Mouse (Mus musculus) liver, adult 2 months (tissue): ENCODE results near the gene Fbxo7. TPM values are rescaled to one million over a fixed set of nuclear protein-coding genes. Genes with fewer than 3 reads are reported as not detected.

Experiments
- DNase-seq: peaks from one replicate; pipeline ENCODE4 v3.0.0-alpha.2; 2011; ENCODE audit warnings: low read depth, low spot score; ENCODE audit errors: extremely low read depth
- H3K27ac ChIP-seq: fragments of 200-500 bp; replicated peaks from 2 replicates; pipeline ENCODE4 v1.5.1; 2012; ENCODE audit warnings: low read depth, mild to moderate bottlenecking, control low read depth, inconsistent platforms, low read length; ENCODE audit not compliant: insufficient read depth
- H3K27me3 ChIP-seq: fragments of 200-500 bp; 2 replicates; pipeline ENCODE4 v1.6.1; 2012; ENCODE audit warnings: mild to moderate bottlenecking, moderate library complexity, low read length, inconsistent platforms; ENCODE audit not compliant: control insufficient read depth, insufficient read depth
- H3K36me3 ChIP-seq: fragments of 200-500 bp; 2 replicates; pipeline ENCODE4 v1.6.1; 2012; ENCODE audit warnings: low read length, inconsistent platforms; ENCODE audit not compliant: control insufficient read depth, insufficient read depth
- H3K4me1 ChIP-seq: fragments of 200-500 bp; 2 replicates; pipeline ENCODE4 v1.6.1; 2011; ENCODE audit warnings: low read length; ENCODE audit not compliant: control insufficient read depth, insufficient read depth
- H3K4me3 ChIP-seq: fragments of 200-500 bp; 2 replicates; pipeline ENCODE4 v1.5.1; 2011; ENCODE audit warnings: low read depth, mild to moderate bottlenecking, control low read depth, low read length, moderate library complexity; ENCODE audit not compliant: insufficient read depth
- H3K79me2 ChIP-seq: fragments of 200-500 bp; 2 replicates; pipeline ENCODE4 v1.6.1; 2012; ENCODE audit warnings: inconsistent platforms, mild to moderate bottlenecking, low read length, moderate library complexity; ENCODE audit not compliant: control insufficient read depth, insufficient read depth
- H3K9ac ChIP-seq: fragments of 200-500 bp; 2 replicates; pipeline ENCODE4 v1.6.1; 2012; ENCODE audit warnings: low read depth, mild to moderate bottlenecking, control low read depth, inconsistent platforms, low read length
- CTCF ChIP-seq: fragments of 200-500 bp; IDR thresholded peaks from 2 replicates; pipeline ENCODE4 v1.5.1; 2011; ENCODE audit warnings: low read depth, low read length, control low read depth
- POLR2A ChIP-seq: fragments of 200-500 bp; IDR thresholded peaks from 2 replicates; pipeline ENCODE4 v1.6.1; 2011; ENCODE audit warnings: low read length, control low read depth; ENCODE audit not compliant: insufficient read depth; ENCODE audit errors: extremely low read depth
- WGBS: fragments of 180-500 bp; shearing (Covaris S2); methylation state at CpG from one replicate; pipeline ENCODE4 v1.1.7; 2018; 5-methylcytosine and 5-hydroxymethylcytosine counted together
- polyA plus RNA-seq: library from polyadenylated mRNA; depleted of rRNA; stranded (reverse); fragments of >200 nt; gene quantifications from 2 replicates; pipeline ENCODE4 v1.2.3, GENCODE M21; 2012
- total RNA-seq: library from RNA; depleted of rRNA; stranded (reverse); fragments of >200 nt; gene quantifications from 2 replicates; pipeline ENCODE4 v1.2.3, GENCODE M21; 2014

Fbxo7 gene
- total and polyA plus RNA-seq, 2 experiments: 13.0 to 19.9 TPM

- no peak overlapping the region for H3K4me3 ChIP-seq
- H3K27me3 ChIP-seq: no peaks in the 10 kb centered on the region
- no peak overlapping the region for H3K27ac ChIP-seq
- H3K9ac ChIP-seq: no peak overlapping the region
- H3K4me1 ChIP-seq: 0 out of 2 replicates have a peak, but pooled peaks cover 2% of the 10 kb centered on the region
- no peak for TF ChIP-seq CTCF
- TF ChIP-seq POLR2A: no peak
- DNase-seq: no peak
- WGBS: 85% methylated on average over 9 of the region's 9 CpGs
- no peaks in the 10 kb centered on the region for H3K79me2 ChIP-seq
- H3K36me3 ChIP-seq: no peaks in the 10 kb centered on the region
Measured at GRCm38 (mm10) chr10:86074971-86075711, 53.4 kb downstream of the Fbxo7 start.

DNA sequence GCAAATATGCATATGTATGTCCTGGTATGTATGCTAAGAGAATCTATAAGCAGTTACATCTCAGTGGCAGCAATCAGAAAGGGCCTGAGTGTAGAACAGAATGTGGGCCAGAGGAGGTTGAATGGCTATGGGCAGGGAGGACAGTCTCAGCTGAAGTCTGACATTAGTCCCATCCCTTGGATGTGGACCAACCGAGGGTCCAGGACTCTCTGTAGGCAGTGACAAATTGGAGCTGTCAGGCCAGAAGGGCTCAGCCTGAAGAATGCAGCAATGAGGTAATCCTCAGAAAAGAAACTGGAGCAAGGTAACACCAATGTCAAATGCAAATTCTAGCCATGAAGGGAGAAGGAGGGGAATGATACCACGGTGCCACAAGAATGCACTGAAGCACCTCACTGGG lies 55.5 kb downstream of the Fbxo7 start:
- H3K4me1 ChIP-seq: 0 out of 2 replicates have a peak, but pooled peaks cover 2% of the 10 kb centered on the region
- TF ChIP-seq POLR2A: no peak
- TF ChIP-seq CTCF: no peak
- 93% methylated on average over 2 of the region's 2 CpGs for WGBS

DNA sequence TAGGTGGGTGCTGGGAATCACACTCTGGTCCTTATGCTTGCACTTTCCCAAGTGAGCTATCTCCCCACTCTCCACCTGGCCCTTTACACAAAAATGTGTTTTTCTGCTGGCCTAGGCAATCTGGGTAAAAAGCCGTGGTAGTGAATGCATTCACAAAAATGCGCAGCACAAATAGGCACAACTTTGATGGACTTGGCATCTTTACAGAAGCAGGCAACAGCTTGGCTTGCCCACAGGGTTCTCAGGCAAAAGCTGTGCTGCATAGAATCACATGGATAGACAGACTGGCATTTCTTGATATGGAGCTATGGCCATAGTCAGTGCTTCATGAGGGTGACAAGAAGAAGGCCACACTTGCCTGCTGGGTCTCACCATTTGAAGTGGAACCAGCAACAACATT lies 57.0 kb downstream of the Fbxo7 start:
- no peaks in the 10 kb centered on the region for H3K27me3 ChIP-seq
- TF ChIP-seq CTCF: no peak
- TF ChIP-seq POLR2A: no peak
- no peaks in the 10 kb centered on the region for H3K79me2 ChIP-seq
- H3K36me3 ChIP-seq: no peaks in the 10 kb centered on the region
- 97% methylated on average over 2 of the region's 2 CpGs for WGBS
- H3K4me1 ChIP-seq: 0 out of 2 replicates have a peak, but pooled peaks cover 2% of the 10 kb centered on the region
- H3K27ac ChIP-seq: no peak overlapping the region
- no peak overlapping the region for H3K4me3 ChIP-seq
- H3K9ac ChIP-seq: no peak overlapping the region
- DNase-seq: no peak

More for the DNA sequence above, 55.5 kb downstream of the Fbxo7 start:
- Histone ChIP-seq H3K9ac (no peak overlapping the region), H3K36me3 (no peaks in the 10 kb centered on the region), H3K79me2 (no peaks in the 10 kb centered on the region), H3K4me3 (no peak overlapping the region), H3K27me3 (no peaks in the 10 kb centered on the region), H3K27ac (no peak overlapping the region)
- DNase-seq: no peak

DNA sequence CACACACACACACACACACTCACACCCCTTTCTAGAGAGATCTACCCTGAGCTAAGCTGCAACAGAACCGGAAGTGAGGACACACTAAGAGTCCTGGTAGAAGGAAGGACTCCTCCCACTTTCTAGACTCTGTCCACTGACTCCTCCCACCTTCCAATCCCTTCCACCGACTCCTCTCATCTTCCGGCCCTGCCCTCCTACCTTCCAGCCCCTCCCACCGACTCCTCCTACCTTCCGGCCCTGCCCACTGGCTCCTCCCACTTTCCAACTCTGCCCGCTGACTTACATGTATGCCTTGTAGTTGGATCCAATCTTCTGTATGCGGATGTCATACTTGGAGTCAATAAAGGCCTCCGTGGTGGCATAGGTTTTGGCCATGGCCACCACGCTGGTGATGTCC lies 58.1 kb downstream of the Fbxo7 start:
- no peak for TF ChIP-seq POLR2A
- no peak for TF ChIP-seq CTCF
- WGBS: 79% methylated on average over 9 of the region's 9 CpGs
- no peaks in the 10 kb centered on the region for H3K36me3 ChIP-seq
- no peak overlapping the region for H3K9ac ChIP-seq
- no peaks in the 10 kb centered on the region for H3K79me2 ChIP-seq
- no peaks in the 10 kb centered on the region for H3K4me1 ChIP-seq
- no peak overlapping the region for H3K4me3 ChIP-seq
- no peak overlapping the region for H3K27ac ChIP-seq
- no peak for DNase-seq
- no peaks in the 10 kb centered on the region for H3K27me3 ChIP-seq

DNA sequence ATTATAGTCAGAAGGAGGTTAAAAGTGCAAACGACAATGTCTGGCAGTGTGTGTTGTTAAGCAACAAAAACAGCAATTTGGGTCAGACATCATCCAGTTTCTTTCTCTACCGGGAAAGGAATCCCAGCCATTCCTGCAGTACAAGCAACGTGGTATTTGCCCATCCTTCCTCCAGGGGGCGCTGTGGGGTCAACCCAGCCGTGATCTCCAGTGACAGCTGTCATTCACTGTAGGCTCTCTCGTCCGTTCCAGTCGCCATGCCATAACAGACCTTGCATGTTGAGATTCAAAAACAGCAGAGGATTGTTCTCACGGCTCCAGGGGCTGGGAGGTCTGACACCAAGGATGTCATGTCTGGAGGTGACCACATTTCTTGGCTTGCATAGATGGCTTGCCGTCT lies 70.1 kb downstream of the Fbxo7 start:
- no peaks in the 10 kb centered on the region for H3K27me3 ChIP-seq
- no peak for DNase-seq
- 55% methylated on average over 10 of the region's 10 CpGs for WGBS
- TF ChIP-seq CTCF: peak; percentile 68
- TF ChIP-seq POLR2A: no peak
- H3K27ac ChIP-seq: no peak overlapping the region
- no peaks in the 10 kb centered on the region for H3K4me1 ChIP-seq
- no peaks in the 10 kb centered on the region for H3K36me3 ChIP-seq
- H3K9ac ChIP-seq: no peak overlapping the region
- no peaks in the 10 kb centered on the region for H3K79me2 ChIP-seq
- H3K4me3 ChIP-seq: no peak overlapping the region

DNA sequence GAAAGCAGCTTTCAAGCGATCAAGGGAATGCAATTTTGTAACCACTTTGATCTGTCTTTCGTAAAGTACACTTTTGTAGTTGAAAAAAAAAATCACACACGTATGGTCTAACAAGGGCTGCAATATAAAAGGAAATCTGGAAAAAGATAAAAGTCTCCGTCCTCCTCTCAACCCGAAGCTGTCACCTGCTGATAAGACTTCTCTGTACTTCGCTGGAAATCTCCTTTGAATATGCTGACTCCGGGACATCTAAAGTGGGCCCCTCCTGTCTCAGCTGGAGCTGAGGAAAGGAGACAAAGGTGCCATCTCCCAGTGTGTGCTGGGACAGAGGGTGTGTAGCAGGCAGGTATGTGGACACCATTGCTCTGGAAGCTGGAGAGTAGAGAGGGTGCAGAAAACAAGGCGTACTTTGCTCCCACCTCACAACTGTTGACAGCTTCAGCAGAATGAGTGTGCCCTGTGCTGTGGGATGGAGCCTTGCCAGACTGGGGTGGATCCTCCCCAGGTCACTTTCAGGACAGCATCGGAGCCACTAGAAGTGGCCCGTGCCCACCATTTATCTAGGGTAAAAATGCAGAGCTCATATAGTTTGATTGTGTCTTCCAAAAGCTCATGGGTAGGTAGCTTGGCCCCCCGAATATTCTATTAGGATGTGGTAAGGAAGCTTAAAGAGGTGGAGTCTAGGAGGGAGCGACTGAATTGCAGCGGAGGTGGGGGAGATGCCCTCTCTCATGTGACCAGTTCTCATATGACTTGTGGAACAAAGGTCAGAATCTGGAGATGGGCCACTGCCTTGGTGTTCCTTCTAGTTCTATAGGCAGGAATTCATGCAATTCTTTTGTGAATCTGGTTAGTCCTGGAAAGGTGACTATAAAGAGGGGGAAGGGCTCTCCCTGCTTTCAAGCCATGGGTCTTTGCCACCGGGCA lies 71.6 kb downstream of the Fbxo7 start:
- H3K27me3 ChIP-seq: no peaks in the 10 kb centered on the region
- H3K79me2 ChIP-seq: no peaks in the 10 kb centered on the region
- H3K4me3 ChIP-seq: no peak overlapping the region
- no peak for TF ChIP-seq CTCF
- no peak for TF ChIP-seq POLR2A
- no peaks in the 10 kb centered on the region for H3K36me3 ChIP-seq
- DNase-seq: peak; percentile 12
- 73% methylated on average over 14 of the region's 14 CpGs for WGBS
- H3K4me1 ChIP-seq: no peaks in the 10 kb centered on the region
- H3K9ac ChIP-seq: no peak overlapping the region
- H3K27ac ChIP-seq: no peak overlapping the region
